Mouse (Mus musculus) intestine, embryonic 15.5 days (tissue): ENCODE results near the gene Rxra. TPM values are rescaled to one million over a fixed set of nuclear protein-coding genes. Genes with fewer than 3 reads are reported as not detected.
A peak's percentile ranks its signal among the peaks of the same experiment; 100 is the strongest.

Experiments
- ATAC-seq: fragments of 200-750 bp; cut with Nextera tagmentation; 2 replicates; pipeline ENCODE4 v1.8.0; 2017; ENCODE audit warnings: moderate TSS enrichment, moderate library complexity
- H3K27ac ChIP-seq: fragments of 300-500 bp; sonication (generic); 2 replicates; pipeline ENCODE4 v1.5.1; 2015; ENCODE audit warnings: mild to moderate bottlenecking, inconsistent platforms
- H3K27me3 ChIP-seq: fragments of 300-500 bp; sonication (generic); replicated peaks from 2 replicates; pipeline ENCODE4 v1.6.1; 2015; ENCODE audit warnings: inconsistent platforms
- H3K36me3 ChIP-seq: fragments of 300-500 bp; sonication (generic); 2 replicates; pipeline ENCODE4 v1.6.1; 2015; ENCODE audit warnings: inconsistent platforms
- H3K4me1 ChIP-seq: fragments of 300-500 bp; sonication (generic); replicated peaks from 2 replicates; pipeline ENCODE4 v1.6.1; 2015; ENCODE audit warnings: inconsistent platforms
- H3K4me2 ChIP-seq: fragments of 300-500 bp; sonication (generic); replicated peaks from 2 replicates; pipeline ENCODE4 v1.6.1; 2015; ENCODE audit warnings: mild to moderate bottlenecking, inconsistent platforms
- H3K4me3 ChIP-seq: fragments of 300-500 bp; sonication (generic); replicated peaks from 2 replicates; pipeline ENCODE4 v1.5.1; 2015; ENCODE audit warnings: inconsistent platforms
- H3K9ac ChIP-seq: fragments of 300-500 bp; sonication (generic); 2 replicates; pipeline ENCODE4 v1.6.1; 2015; ENCODE audit warnings: inconsistent platforms
- H3K9me3 ChIP-seq: fragments of 300-500 bp; sonication (generic); 2 replicates; pipeline ENCODE4 v1.6.1; 2016; ENCODE audit warnings: inconsistent platforms
- WGBS: fragments of 180-500 bp; shearing (Covaris S2); methylation state at CpG from one replicate; pipeline ENCODE4 v1.1.7; 2015; 5-methylcytosine and 5-hydroxymethylcytosine counted together
- polyA plus RNA-seq: library from polyadenylated mRNA; unstranded; fragments of >200 nt; fragmentation: Nextera tagmentation; extraction: Ambion mirVana; gene quantifications from 2 replicates; pipeline ENCODE4 v1.2.1, GENCODE M21; 2015

Gene Rxra
- polyA plus RNA-seq, 1 experiment from 2014 or later: 12.5 TPM

GRCm38 (mm10) chr2:27687973-27688372 lies 11.7 kb downstream of the Rxra start:
- no peak for ATAC-seq

DNA sequence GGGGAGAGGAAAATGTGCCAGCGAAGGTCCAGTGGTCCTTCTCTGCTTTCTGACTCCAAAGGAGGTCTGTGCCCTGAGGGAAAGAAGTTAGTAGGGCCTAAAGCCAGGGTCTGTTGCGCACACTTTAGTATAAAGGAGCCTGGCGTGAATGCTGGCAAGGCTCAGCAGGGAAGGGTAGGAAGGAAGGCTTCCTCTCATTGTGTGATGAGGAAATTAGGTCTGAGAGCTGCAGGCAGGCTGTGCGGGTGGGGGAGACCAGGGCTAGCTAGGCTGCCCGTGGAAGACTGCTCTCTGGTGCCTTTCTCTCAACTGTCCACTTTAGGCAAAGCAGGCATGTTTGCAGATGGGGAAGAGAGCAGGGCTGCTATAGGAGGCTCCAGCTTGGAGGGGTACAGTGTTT lies 14.5 kb downstream of the Rxra start:
- Histone ChIP-seq H3K4me2 (0 out of 2 replicates have a peak overlapping the region, but pooled peaks have one; percentile 2), H3K9me3 (no peaks in the 10 kb centered on the region), H3K4me1 (peaks cover 78% of the 10 kb centered on the region), H3K27me3 (no peaks in the 10 kb centered on the region), H3K27ac (peak overlapping the region; percentile 45), H3K9ac (no peak overlapping the region), H3K36me3 (no peaks in the 10 kb centered on the region), H3K4me3 (no peak overlapping the region)
- ATAC-seq: no peak
- WGBS: 68% methylated on average over 5 of the region's 5 CpGs

More at GRCm38 (mm10) chr2:27687973-27688372, 11.7 kb downstream of the Rxra start:
- Histone ChIP-seq H3K4me2 (no peak overlapping the region), H3K4me1 (peaks cover 88% of the 10 kb centered on the region), H3K9me3 (no peaks in the 10 kb centered on the region), H3K36me3 (no peaks in the 10 kb centered on the region), H3K9ac (no peak overlapping the region), H3K27me3 (no peaks in the 10 kb centered on the region), H3K4me3 (no peak overlapping the region), H3K27ac (no peak overlapping the region)
- WGBS: 65% methylated on average over 5 of the region's 5 CpGs

DNA sequence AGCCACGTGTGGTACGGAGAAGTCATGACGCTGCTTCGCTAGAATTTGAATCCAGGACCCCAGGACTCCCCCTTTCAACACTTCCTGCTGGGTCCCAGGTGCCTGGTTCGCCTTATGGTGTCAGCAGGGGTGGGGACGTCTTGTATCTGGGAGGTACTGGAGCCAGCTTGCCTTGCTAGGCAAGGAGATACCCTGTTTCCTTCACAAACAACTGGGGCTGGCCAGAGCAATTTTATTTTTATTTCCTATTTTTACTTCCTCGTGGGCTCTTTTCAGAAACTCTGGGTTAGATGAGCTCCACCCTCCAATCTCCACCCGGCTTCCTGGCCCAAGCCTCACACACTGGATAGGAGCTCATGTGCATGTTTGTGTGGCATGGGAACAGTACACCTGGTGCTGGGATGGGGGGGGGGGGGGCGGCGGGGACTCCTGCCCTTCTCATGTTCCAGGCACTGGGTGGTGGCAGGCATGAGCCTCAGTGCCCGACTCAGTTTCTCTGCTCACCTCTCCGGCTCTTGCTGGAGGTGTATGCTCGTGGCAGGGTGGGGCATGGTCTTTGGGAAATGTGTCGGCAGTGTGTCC lies 15.0 kb downstream of the Rxra start:
- no peaks in the 10 kb centered on the region for H3K36me3 ChIP-seq
- H3K4me1 ChIP-seq: peaks cover 74% of the 10 kb centered on the region
- no peak overlapping the region for H3K9ac ChIP-seq
- peak overlapping the region; percentile 45 for H3K27ac ChIP-seq
- no peaks in the 10 kb centered on the region for H3K9me3 ChIP-seq
- no peaks in the 10 kb centered on the region for H3K27me3 ChIP-seq
- ATAC-seq: 0 out of 2 replicates have a peak, but pooled peaks have one; percentile 13
- no peak overlapping the region for H3K4me3 ChIP-seq
- 0 out of 2 replicates have a peak overlapping the region, but pooled peaks have one; percentile 2 for H3K4me2 ChIP-seq
- WGBS: 70% methylated on average over 14 of the region's 14 CpGs

- no peaks in the 10 kb centered on the region for H3K9me3 ChIP-seq
- no peaks in the 10 kb centered on the region for H3K27me3 ChIP-seq
- WGBS: 83% methylated on average over 3 of the region's 3 CpGs
- no peaks in the 10 kb centered on the region for H3K36me3 ChIP-seq
- no peak overlapping the region for H3K9ac ChIP-seq
- H3K4me2 ChIP-seq: no peak overlapping the region
- peaks cover 70% of the 10 kb centered on the region for H3K4me1 ChIP-seq
- H3K4me3 ChIP-seq: no peak overlapping the region
- H3K27ac ChIP-seq: 0 out of 2 replicates have a peak overlapping the region, but pooled peaks have one; percentile 1
- no peak for ATAC-seq
Measured at GRCm38 (mm10) chr2:27692608-27693007, 16.4 kb downstream of the Rxra start.

GRCm38 (mm10) chr2:27693684-27694083 lies 17.4 kb downstream of the Rxra start:
- no peak overlapping the region for H3K4me3 ChIP-seq
- no peak for ATAC-seq
- no peaks in the 10 kb centered on the region for H3K36me3 ChIP-seq
- H3K4me2 ChIP-seq: peak overlapping the region; percentile 10; the same call in 1 of the 2 replicates
- peaks cover 66% of the 10 kb centered on the region for H3K4me1 ChIP-seq
- H3K27me3 ChIP-seq: no peaks in the 10 kb centered on the region
- H3K9ac ChIP-seq: no peak overlapping the region
- H3K9me3 ChIP-seq: no peaks in the 10 kb centered on the region
- WGBS: 77% methylated on average over 6 of the region's 6 CpGs
- no peak overlapping the region for H3K27ac ChIP-seq

- peaks cover 74% of the 10 kb centered on the region for H3K4me1 ChIP-seq
- 0 out of 2 replicates have a peak overlapping the region, but pooled peaks have one; percentile 5 for H3K9ac ChIP-seq
- peak overlapping the region; percentile 81 for H3K27ac ChIP-seq
- H3K27me3 ChIP-seq: no peaks in the 10 kb centered on the region
- H3K4me3 ChIP-seq: no peak overlapping the region
- 13% methylated on average over 7 of the region's 7 CpGs for WGBS
- ATAC-seq: peak; percentile 39
- H3K4me2 ChIP-seq: peak overlapping the region; percentile 17; the same call in 1 of the 2 replicates
- no peaks in the 10 kb centered on the region for H3K9me3 ChIP-seq
- H3K36me3 ChIP-seq: no peaks in the 10 kb centered on the region
Measured at GRCm38 (mm10) chr2:27699574-27699973, 23.3 kb downstream of the Rxra start.

DNA sequence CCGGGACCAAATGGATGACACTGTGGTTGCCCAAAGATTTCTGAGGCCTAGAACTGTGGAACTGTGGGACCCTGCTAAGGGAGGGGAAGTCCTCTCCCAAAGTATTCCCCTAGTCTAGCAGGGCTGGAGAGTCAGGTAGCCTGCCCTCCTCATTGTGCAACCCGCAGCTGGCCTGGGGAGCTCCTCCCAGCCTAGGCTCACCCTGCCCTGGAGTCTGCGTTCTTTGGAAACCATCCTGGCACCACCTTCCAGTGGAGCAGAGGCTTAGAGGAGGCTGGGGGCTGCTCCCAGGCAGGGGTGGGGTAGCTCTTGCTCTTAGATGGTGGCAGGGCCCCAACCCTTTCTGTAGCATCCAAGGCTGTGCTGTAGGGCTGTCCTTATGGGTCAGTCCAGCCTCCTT lies 26.0 kb downstream of the Rxra start:
- Histone ChIP-seq H3K36me3 (no peaks in the 10 kb centered on the region), H3K27ac (peak overlapping the region; percentile 73; the same call in 1 of the 2 replicates), H3K4me3 (no peak overlapping the region), H3K9ac (no peak overlapping the region), H3K4me2 (no peak overlapping the region), H3K4me1 (peaks cover 75% of the 10 kb centered on the region), H3K27me3 (no peaks in the 10 kb centered on the region), H3K9me3 (no peaks in the 10 kb centered on the region)
- ATAC-seq: no peak
- WGBS: 54% methylated on average over 3 of the region's 3 CpGs

GRCm38 (mm10) chr2:27702904-27703666 lies 26.8 kb downstream of the Rxra start:
- peak overlapping the region; percentile 20 for H3K4me2 ChIP-seq
- H3K27me3 ChIP-seq: no peaks in the 10 kb centered on the region
- peak overlapping the region; percentile 73 for H3K27ac ChIP-seq
- ATAC-seq: peak; percentile 83
- H3K4me3 ChIP-seq: no peak overlapping the region
- H3K9ac ChIP-seq: no peak overlapping the region
- WGBS: 55% methylated on average over 10 of the region's 10 CpGs
- H3K4me1 ChIP-seq: peaks cover 71% of the 10 kb centered on the region
- no peaks in the 10 kb centered on the region for H3K36me3 ChIP-seq
- no peaks in the 10 kb centered on the region for H3K9me3 ChIP-seq

DNA sequence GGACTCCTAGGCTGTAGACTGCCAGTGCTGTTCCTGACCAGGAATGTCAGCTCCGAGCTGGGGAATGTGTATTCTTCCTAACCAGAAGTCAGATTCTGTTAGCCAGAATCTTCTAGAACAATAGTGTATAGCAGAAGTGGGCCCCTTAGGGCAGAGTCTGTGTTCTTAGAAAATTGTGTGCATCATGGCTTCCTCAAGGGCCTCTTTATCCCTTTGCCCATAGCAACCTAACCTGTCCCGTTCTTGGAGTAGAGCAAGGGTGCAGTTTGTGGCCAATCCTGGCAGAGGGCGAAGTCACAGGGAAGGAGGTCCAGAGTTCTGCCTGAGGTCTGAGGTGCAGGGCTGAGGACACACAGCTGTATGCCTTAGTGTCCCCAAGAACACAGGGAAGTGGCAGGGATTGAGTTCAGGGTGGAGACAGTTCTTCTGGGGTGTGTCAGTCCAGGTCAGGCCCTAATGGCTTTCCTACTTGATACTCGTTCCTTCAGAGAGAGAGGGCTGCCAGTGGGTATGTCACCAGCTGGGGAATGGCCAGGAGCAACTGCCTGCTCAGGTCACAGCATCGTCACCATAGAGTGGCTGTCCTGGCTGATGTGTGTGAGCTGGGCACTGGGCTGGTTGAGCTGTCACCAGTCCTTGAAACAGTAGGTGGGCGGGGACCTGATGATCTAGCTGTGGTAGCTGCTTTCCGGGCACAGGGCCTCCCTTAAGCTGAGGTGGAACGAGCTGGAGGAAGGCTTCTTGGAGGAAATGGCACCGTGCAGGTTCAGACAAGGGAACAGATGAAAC lies 27.8 kb downstream of the Rxra start:
- Histone ChIP-seq H3K27ac (peak overlapping the region; percentile 73), H3K36me3 (no peaks in the 10 kb centered on the region), H3K27me3 (no peaks in the 10 kb centered on the region), H3K9me3 (no peaks in the 10 kb centered on the region), H3K4me1 (peaks cover 62% of the 10 kb centered on the region), H3K4me2 (peak overlapping the region; percentile 31), H3K4me3 (no peak overlapping the region), H3K9ac (0 out of 2 replicates have a peak overlapping the region, but pooled peaks have one; percentile 2)
- peak; percentile 64 for ATAC-seq
- 47% methylated on average over 9 of the region's 9 CpGs for WGBS

DNA sequence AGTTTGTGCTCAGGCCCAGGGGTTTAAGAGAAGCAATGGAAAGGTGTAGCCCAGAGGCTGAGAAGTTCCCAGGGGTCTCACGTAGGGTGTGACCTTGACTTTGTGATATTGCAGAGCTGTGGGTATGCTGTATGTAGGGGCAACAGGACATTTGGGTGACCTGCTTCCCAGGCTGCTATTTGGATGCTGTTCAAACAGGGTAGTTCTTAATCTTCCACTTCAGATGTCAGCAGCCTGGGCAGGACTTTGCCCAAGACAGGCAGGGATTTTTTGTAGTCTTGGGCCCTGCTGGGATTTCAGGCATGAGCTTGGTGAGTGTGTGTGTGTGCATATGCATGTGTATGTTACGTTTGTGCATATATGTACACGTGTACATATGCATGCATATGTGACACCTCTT lies 28.4 kb downstream of the Rxra start:
- peak overlapping the region; percentile 73 for H3K27ac ChIP-seq
- H3K9me3 ChIP-seq: no peaks in the 10 kb centered on the region
- H3K27me3 ChIP-seq: no peaks in the 10 kb centered on the region
- no peak for ATAC-seq
- no peak overlapping the region for H3K9ac ChIP-seq
- H3K4me3 ChIP-seq: no peak overlapping the region
- H3K4me1 ChIP-seq: peaks cover 56% of the 10 kb centered on the region
- no peaks in the 10 kb centered on the region for H3K36me3 ChIP-seq
- 76% methylated on average over 3 of the region's 3 CpGs for WGBS
- 0 out of 2 replicates have a peak overlapping the region, but pooled peaks have one; percentile 31 for H3K4me2 ChIP-seq

DNA sequence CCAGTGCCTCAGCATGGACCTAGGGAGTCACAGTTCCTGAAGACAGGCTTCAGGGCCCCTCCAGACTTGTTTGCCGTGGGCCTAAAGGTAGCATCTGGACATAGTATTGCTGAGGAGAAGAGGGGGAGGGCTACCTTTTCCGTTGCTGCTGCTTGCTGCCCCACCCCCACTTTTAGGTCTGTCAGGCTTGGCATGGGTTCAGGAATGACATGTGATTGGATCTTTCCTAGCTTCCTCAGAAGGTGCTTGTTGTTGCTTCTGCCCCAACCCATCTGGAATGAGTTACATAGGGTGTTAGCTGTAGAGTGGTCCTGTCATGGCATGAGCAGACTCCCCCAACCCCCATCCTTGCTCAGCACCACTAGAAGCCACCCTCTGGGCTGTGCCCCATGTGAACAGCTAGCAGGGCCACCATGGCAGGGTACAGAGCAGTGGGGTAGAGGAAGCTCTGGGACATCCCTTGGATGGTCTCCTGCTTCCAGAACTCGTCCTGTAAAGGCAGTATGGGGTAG lies 34.7 kb downstream of the Rxra start:
- WGBS: 32% methylated on average over 3 of the region's 3 CpGs
- ATAC-seq: no peak
- H3K27me3 ChIP-seq: no peaks in the 10 kb centered on the region
- H3K9me3 ChIP-seq: no peaks in the 10 kb centered on the region
- no peak overlapping the region for H3K9ac ChIP-seq
- no peaks in the 10 kb centered on the region for H3K36me3 ChIP-seq
- peaks cover 59% of the 10 kb centered on the region for H3K4me1 ChIP-seq
- H3K27ac ChIP-seq: no peak overlapping the region
- no peak overlapping the region for H3K4me2 ChIP-seq
- no peak overlapping the region for H3K4me3 ChIP-seq

DNA sequence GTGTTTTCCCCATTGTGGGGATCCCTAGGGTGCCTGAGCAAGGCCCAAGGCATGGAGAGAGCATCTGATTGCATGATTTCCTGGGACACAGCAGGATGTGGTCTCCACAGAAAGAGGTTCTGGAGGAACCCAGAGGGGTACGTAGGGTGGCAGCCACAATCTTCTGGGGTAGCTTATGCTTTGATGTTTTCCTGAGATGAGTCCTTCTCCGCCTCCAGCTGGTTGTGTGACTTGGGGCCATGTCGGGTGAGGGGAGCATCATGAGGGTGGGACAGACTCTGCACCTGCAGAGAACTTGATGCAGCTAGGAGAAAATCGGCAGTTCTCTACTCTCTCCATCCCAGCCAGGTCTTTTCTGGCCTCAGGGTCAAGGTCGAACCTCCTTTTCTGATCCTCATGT lies 36.4 kb downstream of the Rxra start:
- H3K4me3 ChIP-seq: no peak overlapping the region
- H3K9me3 ChIP-seq: no peaks in the 10 kb centered on the region
- no peak for ATAC-seq
- H3K27ac ChIP-seq: no peak overlapping the region
- no peak overlapping the region for H3K9ac ChIP-seq
- WGBS: 83% methylated on average over 5 of the region's 5 CpGs
- no peak overlapping the region for H3K4me2 ChIP-seq
- no peaks in the 10 kb centered on the region for H3K36me3 ChIP-seq
- no peaks in the 10 kb centered on the region for H3K27me3 ChIP-seq
- H3K4me1 ChIP-seq: peaks cover 72% of the 10 kb centered on the region
